In the genomic region with DNA sequence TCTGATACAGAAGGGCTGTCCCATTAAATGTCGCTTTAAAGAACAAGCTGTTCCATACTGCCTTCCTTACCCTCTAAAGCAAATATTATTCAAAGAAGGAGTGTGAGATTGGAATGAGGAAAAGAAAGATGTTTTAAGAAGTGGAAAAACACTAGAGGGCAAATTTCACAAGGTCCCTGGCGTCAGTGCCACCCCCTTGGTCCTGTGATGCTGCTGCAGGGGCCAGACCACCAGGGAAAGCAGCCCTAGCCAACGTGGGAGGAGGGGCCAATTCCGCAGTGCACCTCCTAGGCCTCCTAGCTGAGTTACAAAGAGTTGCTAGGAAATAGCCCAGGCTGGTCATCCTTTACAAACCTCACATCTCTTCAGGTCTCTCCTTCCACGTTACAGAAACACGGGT, we compare ENCODE assay signal across 9 mouse cellular contexts. TPM values are rescaled to one million over a fixed set of nuclear protein-coding genes. Genes with fewer than 3 reads are reported as not detected.
DNase-seq lines count a peak whose midpoint lies in the region; ATAC-seq and TF ChIP-seq lines count a peak whose summit lies in the region.
"Had no signal": no experiment of that assay in that cellular context is flagged by ENCODE, and none has a peak within 500 bp of the region (broad histone marks: within the 10 kb centered on the region; RNA-seq: fewer than 3 reads in every experiment).

No protein-coding gene starts in this region.

- intact Hi-C loops in left cerebral cortex, postnatal 4 days (cut with DNase I), result loop anchor here (5.0 to 10.0 kb wide), 6 partner anchors 131 to 666 kb away; no protein-coding TSS in a partner anchor

- H3K4me2 ChIP-seq in heart, embryonic 11.5 days, result peak overlapping the region; percentile 80
- peak overlapping the region; percentile 71 for H3K4me2 ChIP-seq in forebrain, postnatal 0 days (ENCODE audit: low read depth)
- peak overlapping the region; percentile 75 for H3K4me2 ChIP-seq in midbrain, postnatal 0 days (ENCODE audit: low read depth, low read length, poor library complexity, severe bottlenecking)

- H3K36me3 ChIP-seq in heart, embryonic 11.5 days (ENCODE audit: control insufficient read depth, insufficient read depth, low read length), result peaks cover 6% of the 10 kb centered on the region
- peaks cover 21% of the 10 kb centered on the region for H3K36me3 ChIP-seq in forebrain, postnatal 0 days (ENCODE audit: insufficient read depth)
- peaks cover 20% of the 10 kb centered on the region for H3K36me3 ChIP-seq in midbrain, postnatal 0 days (ENCODE audit: insufficient read depth, low read length)
- H3K36me3 ChIP-seq: G1E had no signal

- peak overlapping the region; percentile 99 for H3K9ac ChIP-seq in heart, embryonic 11.5 days (ENCODE audit: low read depth, low read length)
- peak overlapping the region; percentile 97 for H3K9ac ChIP-seq in forebrain, postnatal 0 days
- peak overlapping the region; percentile 96 for H3K9ac ChIP-seq in midbrain, postnatal 0 days (replicated peaks; ENCODE audit: low read length, poor library complexity, severe bottlenecking)

- H3K4me1 ChIP-seq in heart, embryonic 11.5 days (ENCODE audit: control insufficient read depth, insufficient read depth, low read length), result peaks cover 32% of the 10 kb centered on the region
- H3K4me1 ChIP-seq in forebrain, postnatal 0 days (ENCODE audit: insufficient read depth), result peaks cover 16% of the 10 kb centered on the region; the same call in 1 of the 2 replicates
- peaks cover 9% of the 10 kb centered on the region; the same call in 1 of the 2 replicates for H3K4me1 ChIP-seq in midbrain, postnatal 0 days (ENCODE audit: insufficient read depth, low read length)

- 17% methylated on average over 6 of the region's 6 CpGs for WGBS in heart, embryonic 11.5 days (ENCODE audit: insufficient replicate concordance)
- 21% methylated on average over 6 of the region's 6 CpGs for WGBS in forebrain, postnatal 0 days
- 16% methylated on average over 6 of the region's 6 CpGs for WGBS in midbrain, postnatal 0 days

- no peak for ATAC-seq in heart, embryonic 11.5 days (replicated peaks; ENCODE audit: insufficient number of reproducible peaks, low FRiP score, low TSS enrichment)
- no peak for ATAC-seq in forebrain, postnatal 0 days
- ATAC-seq in midbrain, postnatal 0 days (ENCODE audit: low FRiP score), result no peak

- no peak; the same call in 1 of the 2 replicates for TF ChIP-seq CTCF in forebrain, postnatal 0 days (IDR thresholded peaks at IDR 0.05; ENCODE audit: low read depth)
- peak; percentile 35; the same call in 1 of the 2 replicates for TF ChIP-seq CTCF in midbrain, postnatal 0 days (IDR thresholded peaks at IDR 0.05)

- peak overlapping the region; percentile 75 for H3K4me3 ChIP-seq in heart, embryonic 11.5 days (ENCODE audit: low read depth, low read length)
- peak overlapping the region; percentile 81 for H3K4me3 ChIP-seq in forebrain, postnatal 0 days (ENCODE audit: low read depth, low read length)
- H3K4me3 ChIP-seq in midbrain, postnatal 0 days (ENCODE audit: low read depth, low read length), result peak overlapping the region; percentile 83

- no peaks in the 10 kb centered on the region for H3K9me3 ChIP-seq in heart, embryonic 11.5 days (replicated peaks; ENCODE audit: control insufficient read depth, low read length)
- H3K9me3 ChIP-seq in forebrain, postnatal 0 days (ENCODE audit: low read length), result no peaks in the 10 kb centered on the region
- no peaks in the 10 kb centered on the region for H3K9me3 ChIP-seq in midbrain, postnatal 0 days (ENCODE audit: low read length)

- H3K27me3 ChIP-seq in heart, embryonic 11.5 days (ENCODE audit: control insufficient read depth, insufficient read depth, low read length), result peaks cover 5% of the 10 kb centered on the region
- no peaks in the 10 kb centered on the region for H3K27me3 ChIP-seq in forebrain, postnatal 0 days (ENCODE audit: insufficient read depth, low read length)
- H3K27me3 ChIP-seq in midbrain, postnatal 0 days (ENCODE audit: insufficient read depth, low read length), result no peaks in the 10 kb centered on the region

- peak overlapping the region; percentile 91 for H3K27ac ChIP-seq in heart, embryonic 11.5 days (ENCODE audit: low read depth, low read length)
- H3K27ac ChIP-seq in forebrain, postnatal 0 days (ENCODE audit: low read depth, low read length), result peak overlapping the region; percentile 97
- H3K27ac ChIP-seq in midbrain, postnatal 0 days (ENCODE audit: low read depth, low read length), result peak overlapping the region; percentile 96

- no peak for DNase-seq in heart, adult 9 months (ENCODE audit: low spot score in 2 of 2)
- DNase-seq in brain, adult 2 months (ENCODE audit: low read depth, low spot score), result peak; percentile 83
- DNase-seq in forebrain, postnatal 0 days, result peak; percentile 54
- peak; percentile 28 for DNase-seq in left cerebral cortex, postnatal 4 days
- peak; percentile 52 for DNase-seq in midbrain, postnatal 0 days (ENCODE audit: low spot score)
- DNase-seq in spleen, postnatal 14 days (ENCODE audit: low spot score in 2 of 2), result no peak
- DNase-seq in testis, postnatal 10 days (ENCODE audit: low spot score), result no peak

RNA-seq across cellular contexts. Expression of gene Atp1b1, which starts 2.1 kb away (rescaled TPM):
- polyA plus RNA-seq in heart, embryonic 11.5 days (2014; fragmentation: Nextera tagmentation; extraction: Ambion mirVana), result 235 and 350 TPM in 2 replicates
- 200 and 226 TPM in 2 replicates for total RNA-seq in forebrain, postnatal 0 days (2014; rRNA removed)
- polyA plus RNA-seq in forebrain, postnatal 0 days (2015; fragmentation: Nextera tagmentation; extraction: Ambion mirVana), result 313 and 432 TPM in 2 replicates
- 100 to 1,000 TPM; 722 to 767 TPM for total RNA-seq in left cerebral cortex, postnatal 4 days (2021)
- 328 and 361 TPM in 2 replicates for total RNA-seq in midbrain, postnatal 0 days (2014; rRNA removed)
- polyA plus RNA-seq in midbrain, postnatal 0 days (2015; fragmentation: Nextera tagmentation; extraction: Ambion mirVana), result 530 and 541 TPM in 2 replicates
- polyA plus RNA-seq: G1E had no signal

Comparison
In these comparisons a context has a peak if more than half of its experiments do, and no peak if none do; other contexts are left out.
1. DNase-seq: peak in brain, adult 2 months (single experiment), forebrain, postnatal 0 days (single experiment), left cerebral cortex, postnatal 4 days (single experiment) and midbrain, postnatal 0 days (single experiment); none in heart, adult 9 months (0 of 2), spleen, postnatal 14 days (0 of 2) and testis, postnatal 10 days (single experiment).
2. Peak in every context shown above with its lines, with median percentiles within 50 percentile points of each other: H3K27ac ChIP-seq, H3K4me2 ChIP-seq, H3K4me3 ChIP-seq and H3K9ac ChIP-seq.